Mouse (Mus musculus): Measurements from ENCODE around the gene Hspbp1. TPM values are rescaled to one million over a fixed set of nuclear protein-coding genes. Genes with fewer than 3 reads are reported as not detected.

The Hspbp1 gene
- polyA plus RNA-seq, 1 experiment, result 24.7 TPM

- TF ChIP-seq CTCF (IDR thresholded peaks at IDR 0.05; ENCODE audit: low read depth, low read length) (0 out of 2 replicates have a peak, but pooled peaks have one; percentile 38), POLR2A (IDR thresholded peaks at IDR 0.05; ENCODE audit: borderline replicate concordance, low read depth, low read length) (no peak)
- Histone ChIP-seq H3K4me3 (ENCODE audit: insufficient read depth, low read length) (no peak overlapping the region), H3K4me1 (ENCODE audit: control insufficient read depth, insufficient read depth, low read length) (no peaks in the 10 kb centered on the region), H3K27ac (ENCODE audit: insufficient read depth, low read depth, low read length) (no peak overlapping the region)
Observed at GRCm38 (mm10) chr7:4623544-4624189, 61.2 kb downstream of the Hspbp1 start.

DNA sequence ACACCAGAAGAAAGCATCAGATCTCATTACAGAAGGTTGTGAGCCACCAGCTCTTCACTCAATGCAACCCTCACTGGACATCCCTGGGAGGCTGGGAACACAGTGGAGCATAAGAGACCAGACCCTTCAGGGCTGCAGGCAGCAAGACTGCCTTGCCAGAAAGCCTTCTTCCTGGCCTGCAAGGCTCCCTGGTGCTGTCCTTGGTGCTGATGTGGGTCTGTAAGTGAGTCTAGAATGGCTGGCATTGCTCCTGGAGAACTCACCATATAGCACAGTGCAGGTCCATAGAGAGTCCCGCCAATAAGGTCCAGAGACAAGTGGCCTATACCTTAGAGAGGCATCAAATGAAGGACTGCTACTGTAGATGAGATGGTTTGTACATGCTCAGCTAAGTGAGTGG is 64.9 kb downstream of the Hspbp1 start:
- no peaks in the 10 kb centered on the region for H3K4me1 ChIP-seq (ENCODE audit: control insufficient read depth, insufficient read depth, low read length)
- TF ChIP-seq POLR2A (IDR thresholded peaks at IDR 0.05; ENCODE audit: borderline replicate concordance, low read depth, low read length), result no peak
- no peak for TF ChIP-seq CTCF (IDR thresholded peaks at IDR 0.05; ENCODE audit: low read depth, low read length)
- H3K27ac ChIP-seq (ENCODE audit: insufficient read depth, low read depth, low read length), result no peak overlapping the region
- no peak overlapping the region for H3K4me3 ChIP-seq (ENCODE audit: insufficient read depth, low read length)

- Histone ChIP-seq H3K27ac (ENCODE audit: insufficient read depth, low read depth, low read length) (no peak overlapping the region), H3K4me3 (ENCODE audit: insufficient read depth, low read length) (no peak overlapping the region), H3K4me1 (ENCODE audit: control insufficient read depth, insufficient read depth, low read length) (no peaks in the 10 kb centered on the region)
- TF ChIP-seq POLR2A (IDR thresholded peaks at IDR 0.05; ENCODE audit: borderline replicate concordance, low read depth, low read length) (no peak), CTCF (IDR thresholded peaks at IDR 0.05; ENCODE audit: low read depth, low read length) (no peak)
Observed at GRCm38 (mm10) chr7:4613740-4614403, 71.0 kb downstream of the Hspbp1 start.

DNA sequence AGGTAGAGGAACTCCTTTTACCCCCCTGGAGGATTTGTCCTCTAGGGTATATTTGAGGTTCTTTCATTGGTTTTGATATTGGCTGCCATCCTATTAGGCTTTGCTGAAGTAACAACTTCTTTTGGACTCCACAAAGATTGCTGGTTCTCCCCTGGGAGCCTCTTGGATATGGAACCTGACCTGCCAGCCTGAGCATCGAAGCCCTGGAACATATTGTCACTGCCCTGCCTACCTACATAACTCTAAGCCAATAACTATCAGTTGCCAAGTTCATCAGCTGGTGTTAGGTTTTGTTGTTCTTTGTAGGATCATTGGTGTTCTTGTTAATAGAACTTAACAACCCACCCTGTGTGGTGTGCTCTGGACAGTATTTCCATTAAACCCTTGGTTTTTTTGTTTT is 71.9 kb downstream of the Hspbp1 start:
- TF ChIP-seq CTCF (IDR thresholded peaks at IDR 0.05; ENCODE audit: low read depth, low read length) (no peak), POLR2A (IDR thresholded peaks at IDR 0.05; ENCODE audit: borderline replicate concordance, low read depth, low read length) (no peak)
- H3K4me1 ChIP-seq (ENCODE audit: control insufficient read depth, insufficient read depth, low read length), result no peaks in the 10 kb centered on the region
- H3K4me3 ChIP-seq (ENCODE audit: insufficient read depth, low read length), result no peak overlapping the region
- H3K27ac ChIP-seq (ENCODE audit: insufficient read depth, low read depth, low read length), result no peak overlapping the region

DNA sequence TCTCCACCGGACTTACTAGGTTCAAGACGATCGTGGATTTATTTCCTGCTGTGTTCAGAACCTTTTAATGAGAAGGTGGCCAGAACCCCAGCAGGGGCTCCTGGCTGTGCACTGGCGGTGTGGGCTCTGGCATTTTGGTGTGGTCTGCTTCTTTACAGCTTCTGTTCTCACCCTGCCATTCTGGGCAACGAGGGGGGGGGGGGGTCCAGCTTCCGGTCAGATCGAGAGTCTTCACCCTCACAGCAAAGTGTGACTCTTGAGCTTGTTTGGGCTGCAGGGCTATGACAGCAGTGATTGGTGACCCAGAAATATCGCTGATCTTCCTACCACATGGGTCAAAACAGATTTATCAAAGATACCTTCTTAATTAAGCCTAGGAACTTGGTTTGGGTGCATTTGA is 72.5 kb downstream of the Hspbp1 start:
- Histone ChIP-seq H3K27ac (ENCODE audit: insufficient read depth, low read depth, low read length) (no peak overlapping the region), H3K4me1 (ENCODE audit: control insufficient read depth, insufficient read depth, low read length) (no peaks in the 10 kb centered on the region), H3K4me3 (ENCODE audit: insufficient read depth, low read length) (no peak overlapping the region)
- TF ChIP-seq POLR2A (IDR thresholded peaks at IDR 0.05; ENCODE audit: borderline replicate concordance, low read depth, low read length) (no peak), CTCF (IDR thresholded peaks at IDR 0.05; ENCODE audit: low read depth, low read length) (no peak)

DNA sequence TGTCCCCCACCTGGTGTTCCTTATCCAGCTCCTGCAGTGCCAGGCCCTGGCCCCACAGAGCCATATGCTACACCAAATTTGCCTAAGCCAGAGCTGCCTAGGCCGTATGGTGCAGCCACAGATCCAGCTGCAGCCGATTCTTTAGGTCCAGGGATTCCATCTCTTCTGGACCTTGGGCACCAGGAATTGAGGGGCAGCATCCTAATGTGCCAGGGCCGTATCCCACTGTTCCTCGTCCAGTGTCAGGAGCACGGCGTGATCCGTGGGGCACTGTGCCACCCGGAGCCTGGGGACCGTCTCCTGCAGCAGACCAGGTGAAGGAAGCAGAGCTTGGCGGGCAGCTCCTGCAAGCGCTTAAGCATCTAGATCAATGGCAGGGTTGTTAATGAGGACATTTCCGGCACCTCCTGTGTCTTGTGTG is 72.9 kb downstream of the Hspbp1 start:
- Histone ChIP-seq H3K27ac (ENCODE audit: insufficient read depth, low read depth, low read length) (no peak overlapping the region), H3K4me3 (ENCODE audit: insufficient read depth, low read length) (no peak overlapping the region), H3K4me1 (ENCODE audit: control insufficient read depth, insufficient read depth, low read length) (no peaks in the 10 kb centered on the region)
- TF ChIP-seq CTCF (IDR thresholded peaks at IDR 0.05; ENCODE audit: low read depth, low read length) (no peak), POLR2A (IDR thresholded peaks at IDR 0.05; ENCODE audit: borderline replicate concordance, low read depth, low read length) (no peak)

GRCm38 (mm10) chr7:4611511-4611910 is 73.4 kb downstream of the Hspbp1 start:
- Histone ChIP-seq H3K4me3 (ENCODE audit: insufficient read depth, low read length) (no peak overlapping the region), H3K27ac (ENCODE audit: insufficient read depth, low read depth, low read length) (no peak overlapping the region), H3K4me1 (ENCODE audit: control insufficient read depth, insufficient read depth, low read length) (no peaks in the 10 kb centered on the region)
- TF ChIP-seq POLR2A (IDR thresholded peaks at IDR 0.05; ENCODE audit: borderline replicate concordance, low read depth, low read length), result no peak
- TF ChIP-seq CTCF (IDR thresholded peaks at IDR 0.05; ENCODE audit: low read depth, low read length), result no peak

Other genes starting within 250 kb of the Hspbp1 start
- gene Rdh13, start 239.4 kb downstream of the Hspbp1 start, polyA plus RNA-seq (2012; ENCODE audit: insufficient read depth, insufficient read length, missing spikeins), result 6.5 and 7.5 TPM in 2 replicates
- 23.7 and 29.0 TPM in 2 replicates for gene Eps8l1, start 224.4 kb downstream of the Hspbp1 start, polyA plus RNA-seq (2012; ENCODE audit: insufficient read depth, insufficient read length, missing spikeins)
- gene Ppp1r12c, start 183.4 kb downstream of the Hspbp1 start, polyA plus RNA-seq (2012; ENCODE audit: insufficient read depth, insufficient read length, missing spikeins), result 293 and 348 TPM in 2 replicates
- 3.0 and 4.4 TPM in 2 replicates for gene Tnnt1, start 168.7 kb downstream of the Hspbp1 start, polyA plus RNA-seq (2012; ENCODE audit: insufficient read depth, insufficient read length, missing spikeins)
- gene Tnni3, start 160.8 kb downstream of the Hspbp1 start, polyA plus RNA-seq (2012; ENCODE audit: insufficient read depth, insufficient read length, missing spikeins), result 12.3 and 19.9 TPM in 2 replicates
- 8.2 and 8.9 TPM in 2 replicates for gene Dnaaf3, start 152.6 kb downstream of the Hspbp1 start, polyA plus RNA-seq (2012; ENCODE audit: insufficient read depth, insufficient read length, missing spikeins)
- gene Syt5, start 137.5 kb downstream of the Hspbp1 start, polyA plus RNA-seq (2012; ENCODE audit: insufficient read depth, insufficient read length, missing spikeins), result not detected in 2 replicates
- gene Ptprh, start 81.0 kb downstream of the Hspbp1 start, polyA plus RNA-seq (2012; ENCODE audit: insufficient read depth, insufficient read length, missing spikeins), result not detected in 2 replicates
- 10.9 and 14.8 TPM in 2 replicates for gene Tmem86b, start 53.6 kb downstream of the Hspbp1 start, polyA plus RNA-seq (2012; ENCODE audit: insufficient read depth, insufficient read length, missing spikeins)
- 84.8 and 90.0 TPM in 2 replicates for gene Ppp6r1, start 26.0 kb downstream of the Hspbp1 start, polyA plus RNA-seq (2012; ENCODE audit: insufficient read depth, insufficient read length, missing spikeins)
- gene Brsk1, start 5.5 kb upstream of the Hspbp1 start, polyA plus RNA-seq (2012; ENCODE audit: insufficient read depth, insufficient read length, missing spikeins), result 0.64 TPM in 1 of 2 replicates, not detected in the other
- 33.6 and 36.4 TPM in 2 replicates for gene Tmem150b, start 40.2 kb upstream of the Hspbp1 start, polyA plus RNA-seq (2012; ENCODE audit: insufficient read depth, insufficient read length, missing spikeins)
- 109 and 120 TPM in 2 replicates for gene Kmt5c, start 55.0 kb upstream of the Hspbp1 start, polyA plus RNA-seq (2012; ENCODE audit: insufficient read depth, insufficient read length, missing spikeins)
- gene Cox6b2, start 68.0 kb upstream of the Hspbp1 start, polyA plus RNA-seq (2012; ENCODE audit: insufficient read depth, insufficient read length, missing spikeins), result 8.0 and 8.1 TPM in 2 replicates
- not detected in 2 replicates for gene Fam71e2, start 86.2 kb upstream of the Hspbp1 start, polyA plus RNA-seq (2012; ENCODE audit: insufficient read depth, insufficient read length, missing spikeins)
- not detected in 2 replicates for gene Il11, start 97.8 kb upstream of the Hspbp1 start, polyA plus RNA-seq (2012; ENCODE audit: insufficient read depth, insufficient read length, missing spikeins)
- not detected in 2 replicates for gene Tmem190, start 97.9 kb upstream of the Hspbp1 start, polyA plus RNA-seq (2012; ENCODE audit: insufficient read depth, insufficient read length, missing spikeins)
- gene Tmem238, start 104.6 kb upstream of the Hspbp1 start, polyA plus RNA-seq (2012; ENCODE audit: insufficient read depth, insufficient read length, missing spikeins), result 2.1 and 3.6 TPM in 2 replicates
- 636 and 681 TPM in 2 replicates for gene Rpl28, start 107.8 kb upstream of the Hspbp1 start, polyA plus RNA-seq (2012; ENCODE audit: insufficient read depth, insufficient read length, missing spikeins)
- 109 and 131 TPM in 2 replicates for gene Ube2s, start 127.5 kb upstream of the Hspbp1 start, polyA plus RNA-seq (2012; ENCODE audit: insufficient read depth, insufficient read length, missing spikeins)
- not detected in 2 replicates for gene Shisa7, start 159.6 kb upstream of the Hspbp1 start, polyA plus RNA-seq (2012; ENCODE audit: insufficient read depth, insufficient read length, missing spikeins)
- 20.4 and 21.2 TPM in 2 replicates for gene Isoc2b, start 185.2 kb upstream of the Hspbp1 start, polyA plus RNA-seq (2012; ENCODE audit: insufficient read depth, insufficient read length, missing spikeins)
- gene Isoc2a, start 192.1 kb upstream of the Hspbp1 start, polyA plus RNA-seq (2012; ENCODE audit: insufficient read depth, insufficient read length, missing spikeins), result 15.5 and 16.4 TPM in 2 replicates
- gene Gm36210, start 221.4 kb upstream of the Hspbp1 start, polyA plus RNA-seq (2012; ENCODE audit: insufficient read depth, insufficient read length, missing spikeins), result not detected in 2 replicates
- gene Zfp628, start 230.1 kb upstream of the Hspbp1 start, polyA plus RNA-seq (2012; ENCODE audit: insufficient read depth, insufficient read length, missing spikeins), result 7.1 and 8.7 TPM in 2 replicates
- gene Nat14, start 237.0 kb upstream of the Hspbp1 start, polyA plus RNA-seq (2012; ENCODE audit: insufficient read depth, insufficient read length, missing spikeins), result 0.78 and 1.6 TPM in 2 replicates
- gene Ssc5d, start 240.7 kb upstream of the Hspbp1 start, polyA plus RNA-seq (2012; ENCODE audit: insufficient read depth, insufficient read length, missing spikeins), result 0.24 TPM in 1 of 2 replicates, not detected in the other